Mouse (Mus musculus) CH12.LX (cell line): ENCODE measurements at regions not wholly inside any gene's neighbourhood (a gene's known extent, or its start where the extent isn't known, plus 50 kb on each side); places are given as distances from the start of the nearest gene placed in this dataset.

Experiments used
- CTCF ChIP-seq, 2 experiments: IDR thresholded peaks in 1 of 2; conservative IDR thresholded peaks in 1 of 2; 2 replicates each; pipeline ENCODE4 v1.5.1; 2011 to 2012; ENCODE audit warnings: low read depth in 2 of 2, low read length in 2 of 2, improper control_type of control experiment in 1 of 2, inconsistent platforms in 1 of 2, mild to moderate bottlenecking in 1 of 2, moderate library complexity in 1 of 2
- MAX ChIP-seq: IDR thresholded peaks from 2 replicates; pipeline ENCODE4 v1.6.1; 2011; ENCODE audit warnings: low read length, improper control_type of control experiment
- POLR2A ChIP-seq: IDR thresholded peaks from 2 replicates; pipeline ENCODE4 v1.6.1; 2011; ENCODE audit warnings: low read depth, mild to moderate bottlenecking, improper control_type of control experiment, low read length

GRCm38 (mm10) chr2:48380140-48380539, 433.8 kb upstream of the Acvr2a start:
- TF ChIP-seq POLR2A, result no peak
- no peak for TF ChIP-seq MAX
- TF ChIP-seq CTCF (conservative IDR thresholded peaks at IDR 0.05 in 1 of 2, IDR thresholded peaks at IDR 0.05 in 1 of 2; ENCODE audit: low read depth in 2 of 2, low read length in 2 of 2), result no peak
